Mouse (Mus musculus) myocyte (in vitro differentiated cells): Measurements from ENCODE around the gene Il4ra.

Source experiments
- CEBPB ChIP-seq: IDR thresholded peaks from 2 replicates; pipeline ENCODE4 v1.6.1; 2011; ENCODE audit warnings: mild to moderate bottlenecking, moderate library complexity; ENCODE audit not compliant: poor library complexity, insufficient read depth, severe bottlenecking
- E2F4 ChIP-seq: IDR thresholded peaks from one replicate; pipeline ENCODE4 v1.6.1; 2011; ENCODE audit warnings: mild to moderate bottlenecking, control low read depth, moderate library complexity; ENCODE audit not compliant: insufficient read depth
- MAX ChIP-seq: IDR thresholded peaks from one replicate; pipeline ENCODE4 v1.6.1; 2011; ENCODE audit warnings: low read depth, mild to moderate bottlenecking, control low read depth
- MYOD1 ChIP-seq, 3 experiments: IDR thresholded peaks; one replicate each; pipeline ENCODE4 v1.6.1; 2011; ENCODE audit warnings: control low read depth in 2 of 3, low read depth in 2 of 3, mild to moderate bottlenecking in 2 of 3, moderate library complexity in 1 of 3; ENCODE audit not compliant: insufficient read length in 2 of 3, control insufficient read depth in 1 of 3
- MYOG ChIP-seq, 3 experiments: IDR thresholded peaks; one replicate each; pipeline ENCODE4 v1.6.1; 2011; ENCODE audit warnings: control low read depth in 2 of 3, low read depth in 2 of 3, mild to moderate bottlenecking in 2 of 3; ENCODE audit not compliant: insufficient read length in 2 of 3, control insufficient read depth in 1 of 3, insufficient read depth in 1 of 3
- POLR2A ChIP-seq: IDR thresholded peaks from one replicate; pipeline ENCODE4 v1.6.1; 2011; ENCODE audit warnings: low read depth, mild to moderate bottlenecking, control low read depth, moderate library complexity; ENCODE audit not compliant: insufficient read length
- POLR2AphosphoS2 ChIP-seq: IDR thresholded peaks from one replicate; pipeline ENCODE4 v1.6.1; 2011; ENCODE audit warnings: low read depth, control low read depth; ENCODE audit not compliant: insufficient read length
- REST ChIP-seq: IDR thresholded peaks from one replicate; pipeline ENCODE4 v1.6.1; 2011; ENCODE audit warnings: mild to moderate bottlenecking, control low read depth, moderate library complexity; ENCODE audit not compliant: insufficient read depth, insufficient read length
- SRF ChIP-seq: IDR thresholded peaks from one replicate; pipeline ENCODE4 v1.6.1; 2011; ENCODE audit warnings: low read depth; ENCODE audit not compliant: control insufficient read depth, insufficient read length
- TCF12 ChIP-seq: IDR thresholded peaks from one replicate; pipeline ENCODE4 v1.6.1; 2011; ENCODE audit warnings: mild to moderate bottlenecking, control low read depth; ENCODE audit not compliant: poor library complexity, insufficient read depth, severe bottlenecking
- TCF3 ChIP-seq: IDR thresholded peaks from one replicate; pipeline ENCODE4 v1.6.1; 2011; ENCODE audit warnings: low read depth, control low read depth; ENCODE audit not compliant: insufficient read length
- USF1 ChIP-seq: IDR thresholded peaks from one replicate; pipeline ENCODE4 v1.6.1; 2011; ENCODE audit warnings: low read depth, mild to moderate bottlenecking, control low read depth, moderate library complexity

DNA sequence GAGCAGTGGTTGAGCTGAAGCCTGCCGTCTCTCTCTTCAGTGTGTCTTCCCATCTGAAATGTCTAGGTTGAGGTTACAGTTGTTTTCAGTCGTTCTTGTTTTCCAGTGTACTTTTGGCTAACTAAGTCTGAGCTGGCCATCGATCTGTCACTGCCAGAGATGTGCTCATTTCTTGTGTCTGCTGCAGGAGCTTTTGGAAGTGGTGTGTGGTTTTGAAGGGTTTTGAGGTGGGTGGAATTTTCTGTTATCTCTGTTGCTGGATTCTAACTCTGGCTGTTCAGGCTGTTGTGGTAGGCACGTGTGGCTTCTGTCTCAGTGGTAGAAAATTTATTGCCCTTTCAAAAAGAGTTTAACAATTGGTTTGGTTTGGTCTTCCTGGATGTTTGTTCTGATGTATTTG, 4.2 kb downstream of the Il4ra start:
- TF ChIP-seq CEBPB (no peak), TCF3 (no peak), MAX (no peak), POLR2A (no peak), MYOG (IDR thresholded peaks at IDR 0.05; ENCODE audit: control insufficient read depth in 1 of 3, insufficient read depth in 1 of 3, insufficient read length in 2 of 3, low read depth in 2 of 3) (no peak), USF1 (no peak), E2F4 (no peak), TCF12 (no peak), POLR2AphosphoS2 (no peak), MYOD1 (IDR thresholded peaks at IDR 0.05; ENCODE audit: control insufficient read depth in 1 of 3, insufficient read length in 2 of 3, low read depth in 2 of 3) (no peak), REST (no peak), SRF (no peak)
